Mouse (Mus musculus): Measurements from ENCODE around the gene Sh3rf1. TPM values are rescaled to one million over a fixed set of nuclear protein-coding genes. Genes with fewer than 3 reads are reported as not detected.

The Sh3rf1 gene
- polyA plus RNA-seq, 1 experiment from 2014 or later, result 38.4 TPM

GRCm38 (mm10) chr8:61325014-61325715, 101.5 kb downstream of the Sh3rf1 start:
- no peak overlapping the region for H3K9ac ChIP-seq (replicated peaks; ENCODE audit: low read length)
- peak; percentile 66 for ATAC-seq (ENCODE audit: low FRiP score, low TSS enrichment)
- no peaks in the 10 kb centered on the region for H3K9me3 ChIP-seq (ENCODE audit: control insufficient read depth, low read length)
- H3K36me3 ChIP-seq (ENCODE audit: control insufficient read depth, insufficient read depth, low read length), result peaks cover 5% of the 10 kb centered on the region; the same call in 1 of the 2 replicates
- H3K27me3 ChIP-seq (ENCODE audit: control insufficient read depth, insufficient read depth, low read length), result no peaks in the 10 kb centered on the region
- 0 out of 2 replicates have a peak overlapping the region, but pooled peaks have one; percentile 3 for H3K27ac ChIP-seq (replicated peaks; ENCODE audit: low read depth, low read length)
- H3K4me1 ChIP-seq (ENCODE audit: control insufficient read depth, insufficient read depth, low read length), result peaks cover 20% of the 10 kb centered on the region
- DNase-seq, result peak; percentile 59
- no peak overlapping the region for H3K4me3 ChIP-seq (replicated peaks; ENCODE audit: low read depth, low read length)
- H3K4me2 ChIP-seq (ENCODE audit: low read length), result peak overlapping the region; percentile 23; the same call in 1 of the 2 replicates
- 12% methylated on average over 16 of the region's 16 CpGs for WGBS

DNA sequence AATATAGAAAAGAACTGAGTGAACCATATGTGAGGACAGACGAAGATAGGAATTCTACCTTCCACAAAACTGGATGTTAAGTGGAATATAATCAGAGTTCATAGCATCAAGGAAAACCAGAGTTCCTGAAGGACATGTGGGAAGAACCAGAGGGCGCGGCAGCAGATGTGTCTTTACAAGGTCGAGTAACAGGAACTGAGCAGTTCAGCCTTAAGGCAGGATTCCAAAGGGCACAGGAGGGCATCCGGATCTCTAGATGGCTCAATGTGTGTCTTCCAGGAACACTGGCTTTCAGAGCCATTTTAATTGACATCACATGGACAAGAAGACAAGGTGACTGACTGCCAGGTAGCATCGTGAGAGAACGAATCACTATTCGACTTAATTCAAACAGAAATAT, 102.6 kb downstream of the Sh3rf1 start:
- no peaks in the 10 kb centered on the region for H3K9me3 ChIP-seq (ENCODE audit: control insufficient read depth, low read length)
- WGBS, result 86% methylated on average over 8 of the region's 8 CpGs
- no peak overlapping the region for H3K9ac ChIP-seq (replicated peaks; ENCODE audit: low read length)
- peaks cover 5% of the 10 kb centered on the region; the same call in 1 of the 2 replicates for H3K36me3 ChIP-seq (ENCODE audit: control insufficient read depth, insufficient read depth, low read length)
- DNase-seq (no peak), ATAC-seq (ENCODE audit: low FRiP score, low TSS enrichment) (no peak)
- H3K4me1 ChIP-seq (ENCODE audit: control insufficient read depth, insufficient read depth, low read length), result peaks cover 20% of the 10 kb centered on the region
- no peaks in the 10 kb centered on the region for H3K27me3 ChIP-seq (ENCODE audit: control insufficient read depth, insufficient read depth, low read length)
- H3K4me3 ChIP-seq (replicated peaks; ENCODE audit: low read depth, low read length), result no peak overlapping the region
- H3K4me2 ChIP-seq (ENCODE audit: low read length), result no peak overlapping the region
- H3K27ac ChIP-seq (replicated peaks; ENCODE audit: low read depth, low read length), result no peak overlapping the region

- H3K27me3 ChIP-seq (ENCODE audit: control insufficient read depth, insufficient read depth, low read length), result no peaks in the 10 kb centered on the region
- ATAC-seq (ENCODE audit: low FRiP score, low TSS enrichment) (no peak), DNase-seq (no peak)
- H3K4me2 ChIP-seq (ENCODE audit: low read length), result no peak overlapping the region
- H3K9me3 ChIP-seq (ENCODE audit: control insufficient read depth, low read length), result no peaks in the 10 kb centered on the region
- peaks cover 20% of the 10 kb centered on the region for H3K4me1 ChIP-seq (ENCODE audit: control insufficient read depth, insufficient read depth, low read length)
- no peak overlapping the region for H3K27ac ChIP-seq (replicated peaks; ENCODE audit: low read depth, low read length)
- no peak overlapping the region for H3K4me3 ChIP-seq (replicated peaks; ENCODE audit: low read depth, low read length)
- no peak overlapping the region for H3K9ac ChIP-seq (replicated peaks; ENCODE audit: low read length)
- H3K36me3 ChIP-seq (ENCODE audit: control insufficient read depth, insufficient read depth, low read length), result peaks cover 5% of the 10 kb centered on the region; the same call in 1 of the 2 replicates
- 93% methylated on average over 5 of the region's 5 CpGs for WGBS
These were observed 103.7 kb downstream of the Sh3rf1 start for GRCm38 (mm10) chr8:61327333-61327732.

DNA sequence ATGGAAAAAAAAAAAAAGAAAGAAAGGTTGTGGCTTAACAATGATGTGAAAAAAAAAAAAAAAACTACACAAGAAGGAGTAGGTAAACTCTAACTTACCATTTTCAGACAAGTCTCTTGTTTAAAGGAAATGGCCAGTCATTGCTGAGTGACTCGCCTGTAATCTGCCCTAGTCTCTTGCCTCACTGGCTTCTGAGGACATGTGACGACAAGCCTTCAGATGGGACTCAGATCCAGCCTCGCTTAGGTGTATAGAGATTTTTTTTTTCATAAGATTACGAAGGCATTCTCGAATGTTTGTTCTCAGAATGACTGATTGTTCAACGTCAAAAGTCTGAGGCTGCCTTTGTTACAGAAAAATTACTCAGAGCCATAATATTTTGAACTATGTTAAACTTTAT, 116.0 kb downstream of the Sh3rf1 start:
- Histone ChIP-seq H3K36me3 (ENCODE audit: control insufficient read depth, insufficient read depth, low read length) (no peaks in the 10 kb centered on the region), H3K27ac (replicated peaks; ENCODE audit: low read depth, low read length) (no peak overlapping the region), H3K27me3 (ENCODE audit: control insufficient read depth, insufficient read depth, low read length) (no peaks in the 10 kb centered on the region), H3K4me1 (ENCODE audit: control insufficient read depth, insufficient read depth, low read length) (0 out of 2 replicates have a peak, but pooled peaks cover 5% of the 10 kb centered on the region), H3K4me3 (replicated peaks; ENCODE audit: low read depth, low read length) (no peak overlapping the region), H3K4me2 (ENCODE audit: low read length) (no peak overlapping the region), H3K9ac (replicated peaks; ENCODE audit: low read length) (no peak overlapping the region), H3K9me3 (ENCODE audit: control insufficient read depth, low read length) (no peaks in the 10 kb centered on the region)
- ATAC-seq (ENCODE audit: low FRiP score, low TSS enrichment), result no peak
- DNase-seq, result no peak
- 94% methylated on average over 6 of the region's 6 CpGs for WGBS

DNA sequence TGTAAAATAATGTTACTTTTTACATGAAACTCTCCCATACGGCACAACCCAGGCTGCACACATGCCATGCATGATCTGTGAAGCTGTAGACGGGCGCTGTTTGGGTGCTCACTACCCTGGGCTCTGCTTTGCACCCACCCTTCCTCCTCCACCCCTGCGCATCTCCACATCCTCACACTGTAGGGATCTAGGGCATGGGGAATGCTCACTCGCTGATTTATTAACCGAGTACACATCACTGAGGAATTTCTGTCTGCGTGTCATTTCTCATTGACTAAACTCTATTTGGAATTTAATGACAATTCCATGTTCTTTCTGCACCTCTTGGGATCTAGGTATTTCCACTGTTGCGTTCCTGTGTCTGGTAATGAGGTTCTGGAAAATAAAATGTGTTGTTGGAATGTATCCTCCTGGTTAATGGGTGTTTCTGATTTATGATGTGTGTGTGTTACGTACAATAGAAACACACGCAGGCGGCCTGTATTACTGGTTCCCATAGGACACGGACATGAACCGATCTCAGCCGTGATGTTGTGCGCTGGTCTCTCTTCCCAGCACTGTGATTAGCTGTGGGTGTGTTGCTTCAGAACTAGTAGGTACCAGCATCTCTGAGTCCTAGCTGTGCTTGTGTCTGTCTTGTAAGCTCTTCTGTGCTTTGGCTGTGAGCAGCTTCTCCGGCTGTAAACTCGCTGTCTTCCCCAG, 116.8 kb downstream of the Sh3rf1 start:
- Histone ChIP-seq H3K36me3 (ENCODE audit: control insufficient read depth, insufficient read depth, low read length) (no peaks in the 10 kb centered on the region), H3K27me3 (ENCODE audit: control insufficient read depth, insufficient read depth, low read length) (no peaks in the 10 kb centered on the region), H3K9me3 (ENCODE audit: control insufficient read depth, low read length) (no peaks in the 10 kb centered on the region), H3K4me3 (replicated peaks; ENCODE audit: low read depth, low read length) (no peak overlapping the region), H3K4me1 (ENCODE audit: control insufficient read depth, insufficient read depth, low read length) (0 out of 2 replicates have a peak, but pooled peaks cover 5% of the 10 kb centered on the region), H3K27ac (replicated peaks; ENCODE audit: low read depth, low read length) (no peak overlapping the region; the same call in 1 of the 2 replicates), H3K9ac (replicated peaks; ENCODE audit: low read length) (no peak overlapping the region), H3K4me2 (ENCODE audit: low read length) (no peak overlapping the region; the same call in 1 of the 2 replicates)
- DNase-seq, result no peak
- no peak; the same call in 1 of the 2 replicates for ATAC-seq (ENCODE audit: low FRiP score, low TSS enrichment)
- WGBS, result 84% methylated on average over 17 of the region's 17 CpGs

- 74% methylated on average over 12 of the region's 12 CpGs for WGBS
- ATAC-seq (ENCODE audit: low FRiP score, low TSS enrichment) (no peak), DNase-seq (no peak)
- 0 out of 2 replicates have a peak overlapping the region, but pooled peaks have one; percentile 28 for H3K27ac ChIP-seq (replicated peaks; ENCODE audit: low read depth, low read length)
- no peaks in the 10 kb centered on the region for H3K36me3 ChIP-seq (ENCODE audit: control insufficient read depth, insufficient read depth, low read length)
- H3K4me1 ChIP-seq (ENCODE audit: control insufficient read depth, insufficient read depth, low read length), result 0 out of 2 replicates have a peak, but pooled peaks cover 5% of the 10 kb centered on the region
- no peak overlapping the region for H3K9ac ChIP-seq (replicated peaks; ENCODE audit: low read length)
- H3K27me3 ChIP-seq (ENCODE audit: control insufficient read depth, insufficient read depth, low read length), result no peaks in the 10 kb centered on the region
- H3K4me3 ChIP-seq (replicated peaks; ENCODE audit: low read depth, low read length), result no peak overlapping the region
- H3K9me3 ChIP-seq (ENCODE audit: control insufficient read depth, low read length), result no peaks in the 10 kb centered on the region
- no peak overlapping the region for H3K4me2 ChIP-seq (ENCODE audit: low read length)
These were observed 118.1 kb downstream of the Sh3rf1 start for GRCm38 (mm10) chr8:61341587-61342441.

GRCm38 (mm10) chr8:61342473-61343026, 118.9 kb downstream of the Sh3rf1 start:
- H3K27ac ChIP-seq (replicated peaks; ENCODE audit: low read depth, low read length), result no peak overlapping the region
- ATAC-seq (ENCODE audit: low FRiP score, low TSS enrichment) (no peak), DNase-seq (no peak)
- no peak overlapping the region for H3K9ac ChIP-seq (replicated peaks; ENCODE audit: low read length)
- no peak overlapping the region for H3K4me2 ChIP-seq (ENCODE audit: low read length)
- no peaks in the 10 kb centered on the region for H3K27me3 ChIP-seq (ENCODE audit: control insufficient read depth, insufficient read depth, low read length)
- H3K36me3 ChIP-seq (ENCODE audit: control insufficient read depth, insufficient read depth, low read length), result no peaks in the 10 kb centered on the region
- H3K4me3 ChIP-seq (replicated peaks; ENCODE audit: low read depth, low read length), result no peak overlapping the region
- 81% methylated on average over 7 of the region's 7 CpGs for WGBS
- no peaks in the 10 kb centered on the region for H3K9me3 ChIP-seq (ENCODE audit: control insufficient read depth, low read length)
- H3K4me1 ChIP-seq (ENCODE audit: control insufficient read depth, insufficient read depth, low read length), result 0 out of 2 replicates have a peak, but pooled peaks cover 5% of the 10 kb centered on the region

DNA sequence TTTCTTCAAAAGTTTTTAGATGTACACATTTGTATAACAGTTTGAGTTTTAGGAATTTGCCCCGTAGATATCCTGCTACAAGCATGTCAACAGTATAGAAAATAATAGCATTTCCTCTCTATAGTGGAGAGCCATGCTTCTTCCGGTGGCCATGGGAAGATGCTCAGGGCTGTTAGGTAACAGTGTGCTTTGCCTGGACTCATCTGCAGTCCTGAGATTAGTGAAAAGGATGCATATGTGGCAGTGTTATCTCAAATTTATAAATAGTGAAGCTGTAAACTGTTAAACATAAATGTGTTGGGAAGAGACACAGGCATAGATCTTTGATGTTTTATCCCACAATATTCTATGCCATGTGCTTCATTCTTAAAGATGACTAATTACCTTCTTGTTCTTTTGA, 120.8 kb downstream of the Sh3rf1 start:
- Histone ChIP-seq H3K27ac (replicated peaks; ENCODE audit: low read depth, low read length) (no peak overlapping the region), H3K36me3 (ENCODE audit: control insufficient read depth, insufficient read depth, low read length) (0 out of 2 replicates have a peak, but pooled peaks cover 4% of the 10 kb centered on the region), H3K9ac (replicated peaks; ENCODE audit: low read length) (no peak overlapping the region), H3K27me3 (ENCODE audit: control insufficient read depth, insufficient read depth, low read length) (no peaks in the 10 kb centered on the region), H3K4me2 (ENCODE audit: low read length) (no peak overlapping the region), H3K4me3 (replicated peaks; ENCODE audit: low read depth, low read length) (no peak overlapping the region), H3K4me1 (ENCODE audit: control insufficient read depth, insufficient read depth, low read length) (peaks cover 5% of the 10 kb centered on the region; the same call in 1 of the 2 replicates), H3K9me3 (ENCODE audit: control insufficient read depth, low read length) (no peaks in the 10 kb centered on the region)
- 97% methylated on average over 2 of the region's 2 CpGs for WGBS
- ATAC-seq (ENCODE audit: low FRiP score, low TSS enrichment) (no peak), DNase-seq (no peak)
